Mouse (Mus musculus) limb, embryonic 15.5 days (tissue): ENCODE measurements at regions not wholly inside any gene's neighbourhood (a gene's known extent, or its start where the extent isn't known, plus 50 kb on each side); places are given as distances from the start of the nearest gene placed in this dataset.

Experiments
- ATAC-seq: fragments of 200-750 bp; cut with Nextera tagmentation; 2 replicates; pipeline ENCODE4 v1.8.0; 2017; ENCODE audit warnings: low read depth, moderate TSS enrichment; ENCODE audit not compliant: insufficient number of reproducible peaks, low FRiP score, low TSS enrichment
- H3K27ac ChIP-seq: fragments of 300-500 bp; sonication (generic); 2 replicates; pipeline ENCODE4 v1.5.1; 2015; ENCODE audit warnings: moderate library complexity, mild to moderate bottlenecking, inconsistent platforms
- H3K27me3 ChIP-seq: fragments of 300-500 bp; sonication (generic); 2 replicates; pipeline ENCODE4 v1.6.1; 2015; ENCODE audit warnings: inconsistent platforms
- H3K36me3 ChIP-seq: fragments of 300-500 bp; sonication (generic); 2 replicates; pipeline ENCODE4 v1.6.1; 2015; ENCODE audit warnings: inconsistent platforms
- H3K4me1 ChIP-seq: fragments of 300-500 bp; sonication (generic); 2 replicates; pipeline ENCODE4 v1.6.1; 2015; ENCODE audit warnings: inconsistent platforms
- H3K4me2 ChIP-seq: fragments of 300-500 bp; sonication (generic); 2 replicates; pipeline ENCODE4 v1.6.1; 2015; ENCODE audit warnings: mild to moderate bottlenecking, inconsistent platforms
- H3K4me3 ChIP-seq: fragments of 300-500 bp; sonication (generic); 2 replicates; pipeline ENCODE4 v1.5.1; 2015; ENCODE audit warnings: mild to moderate bottlenecking, inconsistent platforms
- H3K9ac ChIP-seq: fragments of 300-500 bp; sonication (generic); 2 replicates; pipeline ENCODE4 v1.6.1; 2015; ENCODE audit warnings: inconsistent platforms
- H3K9me3 ChIP-seq: fragments of 300-500 bp; sonication (generic); 2 replicates; pipeline ENCODE4 v1.6.1; 2016; ENCODE audit warnings: inconsistent platforms
- WGBS: fragments of 180-500 bp; shearing (Covaris S2); methylation state at CpG from one replicate; pipeline ENCODE4 v1.1.7; 2015; 5-methylcytosine and 5-hydroxymethylcytosine counted together

- no peaks in the 10 kb centered on the region for H3K9me3 ChIP-seq
- peaks cover 15% of the 10 kb centered on the region for H3K4me1 ChIP-seq
- no peak for ATAC-seq
- WGBS = 39% methylated on average over 1 of the region's 1 CpGs
- no peak overlapping the region for H3K27ac ChIP-seq
- H3K9ac ChIP-seq = no peak overlapping the region
- H3K4me2 ChIP-seq = no peak overlapping the region
- no peaks in the 10 kb centered on the region for H3K27me3 ChIP-seq
- H3K36me3 ChIP-seq = no peaks in the 10 kb centered on the region
- H3K4me3 ChIP-seq = no peak overlapping the region
Observed at GRCm38 (mm10) chr10:96753521-96753920, 136.7 kb downstream of the Btg1 start.

GRCm38 (mm10) chr10:96755674-96756073 is 138.9 kb downstream of the Btg1 start:
- no peak for ATAC-seq
- Histone ChIP-seq H3K27ac (0 out of 2 replicates have a peak overlapping the region, but pooled peaks have one; percentile 33), H3K9me3 (no peaks in the 10 kb centered on the region), H3K9ac (no peak overlapping the region), H3K36me3 (no peaks in the 10 kb centered on the region), H3K27me3 (no peaks in the 10 kb centered on the region), H3K4me3 (no peak overlapping the region), H3K4me1 (peaks cover 14% of the 10 kb centered on the region), H3K4me2 (no peak overlapping the region)
- WGBS = 61% methylated on average over 8 of the region's 8 CpGs

- H3K27ac ChIP-seq = no peak overlapping the region
- no peak overlapping the region for H3K4me3 ChIP-seq
- no peaks in the 10 kb centered on the region for H3K36me3 ChIP-seq
- no peak overlapping the region for H3K9ac ChIP-seq
- H3K9me3 ChIP-seq = no peaks in the 10 kb centered on the region
- no peak for ATAC-seq
- H3K4me2 ChIP-seq = no peak overlapping the region
- peaks cover 7% of the 10 kb centered on the region for H3K4me1 ChIP-seq
- H3K27me3 ChIP-seq = no peaks in the 10 kb centered on the region
- 56% methylated on average over 5 of the region's 5 CpGs for WGBS
Observed at GRCm38 (mm10) chr10:96756355-96757084, 139.7 kb downstream of the Btg1 start.

GRCm38 (mm10) chr10:96757311-96757710 is 140.5 kb downstream of the Btg1 start:
- no peak for ATAC-seq
- no peak overlapping the region for H3K27ac ChIP-seq
- H3K36me3 ChIP-seq = no peaks in the 10 kb centered on the region
- H3K4me3 ChIP-seq = no peak overlapping the region
- no peaks in the 10 kb centered on the region for H3K27me3 ChIP-seq
- H3K9me3 ChIP-seq = no peaks in the 10 kb centered on the region
- peaks cover 3% of the 10 kb centered on the region for H3K4me1 ChIP-seq
- no peak overlapping the region for H3K4me2 ChIP-seq
- no peak overlapping the region for H3K9ac ChIP-seq
- 67% methylated on average over 1 of the region's 1 CpGs for WGBS

GRCm38 (mm10) chr10:96761601-96762000 is 144.8 kb downstream of the Btg1 start:
- Histone ChIP-seq H3K9ac (no peak overlapping the region), H3K4me3 (no peak overlapping the region), H3K9me3 (no peaks in the 10 kb centered on the region), H3K27me3 (no peaks in the 10 kb centered on the region), H3K27ac (no peak overlapping the region), H3K4me1 (0 out of 2 replicates have a peak, but pooled peaks cover under 1% of the 10 kb centered on the region), H3K36me3 (no peaks in the 10 kb centered on the region), H3K4me2 (no peak overlapping the region)
- ATAC-seq = no peak
- WGBS = 74% methylated on average over 8 of the region's 8 CpGs

GRCm38 (mm10) chr10:96765626-96766025 is 148.8 kb downstream of the Btg1 start:
- no peak for ATAC-seq
- Histone ChIP-seq H3K36me3 (no peaks in the 10 kb centered on the region), H3K4me1 (no peaks in the 10 kb centered on the region), H3K27me3 (no peaks in the 10 kb centered on the region), H3K4me3 (no peak overlapping the region), H3K9ac (no peak overlapping the region), H3K9me3 (no peaks in the 10 kb centered on the region), H3K27ac (no peak overlapping the region), H3K4me2 (no peak overlapping the region)
- WGBS = 73% methylated on average over 5 of the region's 5 CpGs

GRCm38 (mm10) chr10:96778220-96778619 is 161.4 kb downstream of the Btg1 start:
- H3K36me3 ChIP-seq = no peaks in the 10 kb centered on the region
- H3K9me3 ChIP-seq = no peaks in the 10 kb centered on the region
- H3K4me3 ChIP-seq = no peak overlapping the region
- H3K4me1 ChIP-seq = no peaks in the 10 kb centered on the region
- no peak overlapping the region for H3K9ac ChIP-seq
- no peaks in the 10 kb centered on the region for H3K27me3 ChIP-seq
- no peak overlapping the region for H3K4me2 ChIP-seq
- ATAC-seq = no peak
- 69% methylated on average over 1 of the region's 1 CpGs for WGBS
- H3K27ac ChIP-seq = no peak overlapping the region

GRCm38 (mm10) chr10:96783966-96784365 is 167.2 kb downstream of the Btg1 start:
- H3K4me3 ChIP-seq = no peak overlapping the region
- no peaks in the 10 kb centered on the region for H3K9me3 ChIP-seq
- H3K4me2 ChIP-seq = no peak overlapping the region
- H3K27ac ChIP-seq = no peak overlapping the region
- no peak for ATAC-seq
- no peaks in the 10 kb centered on the region for H3K36me3 ChIP-seq
- H3K4me1 ChIP-seq = no peaks in the 10 kb centered on the region
- no peak overlapping the region for H3K9ac ChIP-seq
- no peaks in the 10 kb centered on the region for H3K27me3 ChIP-seq
- 52% methylated on average over 5 of the region's 5 CpGs for WGBS

- no peak overlapping the region for H3K27ac ChIP-seq
- WGBS = 37% methylated on average over 8 of the region's 8 CpGs
- no peak overlapping the region for H3K9ac ChIP-seq
- no peaks in the 10 kb centered on the region for H3K4me1 ChIP-seq
- H3K9me3 ChIP-seq = no peaks in the 10 kb centered on the region
- H3K36me3 ChIP-seq = no peaks in the 10 kb centered on the region
- no peak for ATAC-seq
- H3K4me3 ChIP-seq = no peak overlapping the region
- no peaks in the 10 kb centered on the region for H3K27me3 ChIP-seq
- H3K4me2 ChIP-seq = no peak overlapping the region
Observed at GRCm38 (mm10) chr10:96786903-96787571, 170.2 kb downstream of the Btg1 start.

GRCm38 (mm10) chr10:96787572-96787946 is 170.8 kb downstream of the Btg1 start:
- no peak for ATAC-seq
- Histone ChIP-seq H3K4me2 (no peak overlapping the region), H3K9ac (no peak overlapping the region), H3K9me3 (no peaks in the 10 kb centered on the region), H3K36me3 (no peaks in the 10 kb centered on the region), H3K4me1 (no peaks in the 10 kb centered on the region), H3K27me3 (no peaks in the 10 kb centered on the region), H3K4me3 (no peak overlapping the region), H3K27ac (no peak overlapping the region)
- 38% methylated on average over 1 of the region's 1 CpGs for WGBS

GRCm38 (mm10) chr10:96788352-96789016 is 171.7 kb downstream of the Btg1 start:
- Histone ChIP-seq H3K9ac (no peak overlapping the region), H3K27me3 (no peaks in the 10 kb centered on the region), H3K4me2 (no peak overlapping the region), H3K27ac (no peak overlapping the region), H3K4me1 (no peaks in the 10 kb centered on the region), H3K9me3 (no peaks in the 10 kb centered on the region), H3K4me3 (no peak overlapping the region), H3K36me3 (no peaks in the 10 kb centered on the region)
- WGBS = 79% methylated on average over 8 of the region's 8 CpGs
- no peak for ATAC-seq

GRCm38 (mm10) chr10:96797116-96797515 is 180.3 kb downstream of the Btg1 start:
- ATAC-seq = no peak
- no peaks in the 10 kb centered on the region for H3K4me1 ChIP-seq
- H3K4me3 ChIP-seq = no peak overlapping the region
- H3K9ac ChIP-seq = no peak overlapping the region
- no peaks in the 10 kb centered on the region for H3K9me3 ChIP-seq
- no peaks in the 10 kb centered on the region for H3K27me3 ChIP-seq
- H3K36me3 ChIP-seq = no peaks in the 10 kb centered on the region
- 82% methylated on average over 6 of the region's 6 CpGs for WGBS
- no peak overlapping the region for H3K27ac ChIP-seq
- no peak overlapping the region for H3K4me2 ChIP-seq
